Mouse (Mus musculus) layer of hippocampus, postnatal 25 days (tissue): ENCODE results near the gene Gng2. TPM values are rescaled to one million over a fixed set of nuclear protein-coding genes. Genes with fewer than 3 reads are reported as not detected.

ENCODE experiments used
- DNase-seq, 2 experiments: peaks; one replicate each; pipeline ENCODE4 v3.0.0; 2022; ENCODE audit warnings: mixed read lengths in 2 of 2, low spot score in 1 of 2; ENCODE audit errors: extremely low spot score in 1 of 2
- total RNA-seq, 2 experiments: library from RNA; stranded (reverse); gene quantifications; 2 replicates each; pipeline ENCODE4 v1.2.3; 2021

Gng2 gene
- 100 to 1,000 TPM; 311 to 324 TPM for total RNA-seq

- DNase-seq = no peak
These were observed at the start of gene Gng2 for GRCm38 (mm10) chr14:19977271-19978024. Gene Gng2, minus strand, starts transcription at chr14:19977627.

GRCm38 (mm10) chr14:20024888-20025719, 47.7 kb upstream of the Gng2 start:
- DNase-seq = no peak

- DNase-seq = no peak
These were observed 46.5 kb upstream of the Gng2 start for GRCm38 (mm10) chr14:20023939-20024338.

GRCm38 (mm10) chr14:20019486-20019885, 42.1 kb upstream of the Gng2 start:
- DNase-seq = no peak

GRCm38 (mm10) chr14:20012506-20013275, 35.3 kb upstream of the Gng2 start:
- DNase-seq = no peak

GRCm38 (mm10) chr14:20007446-20007845, 30.0 kb upstream of the Gng2 start:
- no peak for DNase-seq

- no peak for DNase-seq
These were observed 27.4 kb upstream of the Gng2 start for GRCm38 (mm10) chr14:20004777-20005289.

GRCm38 (mm10) chr14:19996853-19997252, 19.4 kb upstream of the Gng2 start:
- DNase-seq = no peak

GRCm38 (mm10) chr14:19995943-19996342, 18.5 kb upstream of the Gng2 start:
- DNase-seq = no peak

- no peak for DNase-seq
These were observed 16.6 kb upstream of the Gng2 start for GRCm38 (mm10) chr14:19994068-19994467.

GRCm38 (mm10) chr14:19993570-19993883, 16.1 kb upstream of the Gng2 start:
- no peak for DNase-seq

GRCm38 (mm10) chr14:19992873-19993569, 15.6 kb upstream of the Gng2 start:
- no peak for DNase-seq

GRCm38 (mm10) chr14:19991861-19992260, 14.4 kb upstream of the Gng2 start:
- no peak for DNase-seq

- no peak for DNase-seq
These were observed 13.1 kb upstream of the Gng2 start for GRCm38 (mm10) chr14:19990436-19990993.

- no peak for DNase-seq
These were observed 11.0 kb upstream of the Gng2 start for GRCm38 (mm10) chr14:19988410-19988809.

- DNase-seq = no peak
These were observed 10.0 kb upstream of the Gng2 start for GRCm38 (mm10) chr14:19987358-19987834.

- peak; percentile 71 to 82 for DNase-seq
These were observed 9.4 kb upstream of the Gng2 start for GRCm38 (mm10) chr14:19986614-19987357.

GRCm38 (mm10) chr14:19985912-19986613, 8.6 kb upstream of the Gng2 start:
- DNase-seq = no peak
